Mouse (Mus musculus): ENCODE data around the gene Ppp1r13b. TPM values are rescaled to one million over a fixed set of nuclear protein-coding genes. Genes with fewer than 3 reads are reported as not detected.

Gene Ppp1r13b
- polyA plus RNA-seq, 1 experiment from 2014 or later: 37.9 TPM

DNA sequence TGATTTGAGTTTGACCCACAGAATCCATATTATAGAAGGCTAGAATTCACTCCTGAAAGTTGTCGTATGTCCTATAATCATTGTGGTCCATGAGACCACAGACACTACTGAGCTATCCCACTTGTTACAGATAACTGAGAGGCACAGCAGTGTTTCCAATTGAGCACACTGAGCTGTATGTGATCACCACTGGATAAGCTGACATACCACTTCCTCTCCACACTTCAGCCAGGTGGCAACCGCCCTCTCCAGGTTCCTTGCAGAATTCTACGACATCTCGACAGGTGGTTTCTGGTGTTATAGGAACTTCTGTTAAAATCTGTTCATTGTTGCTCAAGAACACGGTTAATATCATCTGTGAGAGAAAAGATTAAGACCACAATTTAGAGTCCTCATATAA, 35.8 kb downstream of the Ppp1r13b start:
- no peaks in the 10 kb centered on the region for H3K9me3 ChIP-seq
- H3K4me2 ChIP-seq: no peak overlapping the region
- no peak overlapping the region for H3K9ac ChIP-seq
- H3K27me3 ChIP-seq: no peaks in the 10 kb centered on the region
- WGBS: 88% methylated on average over 5 of the region's 5 CpGs
- no peak overlapping the region for H3K4me3 ChIP-seq
- peaks cover 26% of the 10 kb centered on the region for H3K36me3 ChIP-seq
- no peak for ATAC-seq (ENCODE audit: low FRiP score, low read depth)
- H3K4me1 ChIP-seq (replicated peaks): no peaks in the 10 kb centered on the region
- no peak overlapping the region for H3K27ac ChIP-seq (replicated peaks)

DNA sequence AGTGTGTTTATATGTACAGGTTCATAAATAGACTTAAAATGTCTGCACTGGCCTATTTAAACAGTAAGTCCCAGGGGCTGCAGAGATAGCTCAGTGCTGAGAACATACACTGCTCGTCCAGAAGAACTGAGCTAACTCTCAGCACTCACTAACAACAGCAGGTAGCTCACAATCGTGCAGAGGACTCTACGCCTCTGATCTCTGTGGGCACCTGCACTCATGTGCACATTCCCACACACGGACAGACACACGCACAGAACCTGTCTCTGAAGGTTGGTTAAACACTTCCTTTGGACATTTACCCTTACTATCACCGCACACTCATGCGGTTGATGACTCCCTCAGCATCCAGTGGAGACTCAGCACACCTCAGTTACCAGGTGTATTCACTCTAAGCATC, 37.1 kb downstream of the Ppp1r13b start:
- H3K4me2 ChIP-seq: no peak overlapping the region
- WGBS: 89% methylated on average over 7 of the region's 7 CpGs
- no peak overlapping the region for H3K9ac ChIP-seq
- no peaks in the 10 kb centered on the region for H3K9me3 ChIP-seq
- no peaks in the 10 kb centered on the region for H3K4me1 ChIP-seq (replicated peaks)
- peaks cover 26% of the 10 kb centered on the region for H3K36me3 ChIP-seq
- no peak overlapping the region for H3K4me3 ChIP-seq
- no peak for ATAC-seq (ENCODE audit: low FRiP score, low read depth)
- H3K27ac ChIP-seq (replicated peaks): no peak overlapping the region
- H3K27me3 ChIP-seq: no peaks in the 10 kb centered on the region

DNA sequence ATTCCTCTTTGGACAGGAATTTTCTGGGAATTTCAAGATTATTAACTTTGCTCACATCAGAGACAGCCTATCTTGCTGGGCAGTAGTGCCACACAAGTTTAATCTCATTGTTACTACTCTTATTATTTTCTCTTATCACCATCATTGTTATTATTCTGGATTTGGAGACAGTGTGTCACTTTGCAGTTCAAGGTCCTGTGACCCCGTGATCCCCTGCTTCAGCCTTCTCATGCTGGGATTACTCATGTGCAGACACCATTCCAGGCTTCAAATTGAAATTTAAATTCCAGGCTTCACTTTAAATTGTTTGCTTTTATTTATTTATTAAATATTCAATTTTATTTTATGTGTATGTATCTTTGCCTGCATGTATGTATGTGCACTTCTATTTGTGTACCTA, 38.1 kb downstream of the Ppp1r13b start:
- peaks cover 29% of the 10 kb centered on the region for H3K36me3 ChIP-seq
- H3K27ac ChIP-seq (replicated peaks): no peak overlapping the region
- H3K4me2 ChIP-seq: no peak overlapping the region
- no peak for ATAC-seq (ENCODE audit: low FRiP score, low read depth)
- H3K27me3 ChIP-seq: no peaks in the 10 kb centered on the region
- WGBS: 80% methylated on average over 1 of the region's 1 CpGs
- no peak overlapping the region for H3K9ac ChIP-seq
- no peak overlapping the region for H3K4me3 ChIP-seq
- H3K9me3 ChIP-seq: no peaks in the 10 kb centered on the region
- no peaks in the 10 kb centered on the region for H3K4me1 ChIP-seq (replicated peaks)

DNA sequence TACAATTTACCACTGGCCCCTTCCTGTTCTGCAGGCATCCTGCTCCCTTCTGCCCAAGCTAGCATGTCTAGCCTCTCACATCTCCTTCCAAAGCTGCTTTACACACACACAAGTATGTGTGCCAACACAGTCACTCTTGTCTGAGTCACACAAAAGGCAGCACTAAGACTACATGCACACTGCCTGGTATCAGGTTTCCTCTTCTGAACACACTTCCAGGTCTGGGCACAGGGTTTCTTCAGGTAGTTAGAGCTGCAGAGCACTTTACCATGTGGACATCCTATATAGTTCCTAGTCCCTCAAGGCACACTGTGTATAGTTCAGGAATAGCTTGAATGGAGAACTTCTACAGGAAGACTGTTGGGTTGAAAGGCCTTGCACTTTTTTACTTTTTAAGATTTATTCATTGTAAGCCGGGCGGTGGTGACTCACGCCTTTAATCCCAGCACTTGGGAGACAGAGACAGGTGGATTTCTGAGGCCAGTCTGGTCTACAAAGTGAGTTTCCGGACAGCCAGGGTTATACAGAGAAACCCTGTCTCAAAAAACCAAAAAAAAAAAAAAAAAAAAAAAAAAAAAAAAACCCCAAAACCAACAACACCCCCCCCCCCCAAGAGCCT, 43.6 kb downstream of the Ppp1r13b start:
- ATAC-seq (ENCODE audit: low FRiP score, low read depth): no peak
- peaks cover 19% of the 10 kb centered on the region for H3K36me3 ChIP-seq
- 93% methylated on average over 4 of the region's 4 CpGs for WGBS

DNA sequence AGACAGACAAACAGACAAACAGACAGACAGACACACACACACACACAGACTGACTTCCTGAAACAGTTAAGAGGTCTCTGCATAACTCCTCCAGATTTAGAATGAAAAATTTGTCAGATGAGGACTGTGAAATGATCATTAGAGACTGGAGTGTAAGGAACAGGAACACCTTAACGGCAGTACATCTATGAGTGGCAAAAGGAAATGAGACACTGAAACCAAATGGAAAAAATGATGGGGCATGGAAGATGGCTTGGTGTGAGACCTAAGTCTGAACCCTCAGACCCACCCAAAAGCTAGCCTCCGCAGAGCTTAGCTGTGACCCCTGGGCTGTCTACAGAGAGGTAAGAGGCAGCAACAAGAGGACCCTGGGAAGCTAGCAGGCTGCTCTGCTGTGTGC, 52.5 kb downstream of the Ppp1r13b start:
- Histone ChIP-seq H3K4me3 (no peak overlapping the region), H3K27ac (replicated peaks) (no peak overlapping the region), H3K9ac (no peak overlapping the region), H3K27me3 (no peaks in the 10 kb centered on the region), H3K4me2 (no peak overlapping the region), H3K4me1 (replicated peaks) (no peaks in the 10 kb centered on the region), H3K9me3 (no peaks in the 10 kb centered on the region), H3K36me3 (peaks cover 22% of the 10 kb centered on the region)
- WGBS: 91% methylated on average over 2 of the region's 2 CpGs
- ATAC-seq (ENCODE audit: low FRiP score, low read depth): no peak

More for the DNA sequence above, 43.6 kb downstream of the Ppp1r13b start:
- Histone ChIP-seq H3K27ac (replicated peaks) (no peak overlapping the region), H3K4me3 (no peak overlapping the region), H3K27me3 (no peaks in the 10 kb centered on the region), H3K9ac (no peak overlapping the region), H3K4me1 (replicated peaks) (no peaks in the 10 kb centered on the region), H3K9me3 (no peaks in the 10 kb centered on the region), H3K4me2 (no peak overlapping the region)

DNA sequence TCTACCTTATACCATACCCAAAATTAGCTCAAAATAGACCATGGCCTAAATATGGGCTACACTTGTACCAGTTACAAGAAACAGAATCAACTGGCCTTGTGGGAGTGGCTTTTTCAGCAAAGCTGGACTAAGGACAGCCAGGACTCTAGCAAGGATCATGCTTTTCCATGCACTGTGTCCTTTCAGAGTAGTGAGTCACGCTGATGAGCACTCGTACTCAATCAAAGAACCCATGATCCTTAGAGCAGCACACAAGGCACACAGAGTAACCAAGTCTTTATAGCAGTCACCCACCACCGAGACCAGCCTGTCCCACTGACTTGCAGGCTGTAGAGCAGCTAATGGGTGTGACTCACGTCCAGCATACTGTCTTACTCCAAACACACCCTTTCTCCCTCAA, 54.4 kb downstream of the Ppp1r13b start:
- Histone ChIP-seq H3K4me2 (no peak overlapping the region), H3K4me1 (replicated peaks) (no peaks in the 10 kb centered on the region), H3K4me3 (no peak overlapping the region), H3K27me3 (no peaks in the 10 kb centered on the region), H3K27ac (replicated peaks) (no peak overlapping the region), H3K9ac (no peak overlapping the region), H3K9me3 (no peaks in the 10 kb centered on the region), H3K36me3 (peaks cover 14% of the 10 kb centered on the region)
- no peak for ATAC-seq (ENCODE audit: low FRiP score, low read depth)
- WGBS: 79% methylated on average over 4 of the region's 4 CpGs

DNA sequence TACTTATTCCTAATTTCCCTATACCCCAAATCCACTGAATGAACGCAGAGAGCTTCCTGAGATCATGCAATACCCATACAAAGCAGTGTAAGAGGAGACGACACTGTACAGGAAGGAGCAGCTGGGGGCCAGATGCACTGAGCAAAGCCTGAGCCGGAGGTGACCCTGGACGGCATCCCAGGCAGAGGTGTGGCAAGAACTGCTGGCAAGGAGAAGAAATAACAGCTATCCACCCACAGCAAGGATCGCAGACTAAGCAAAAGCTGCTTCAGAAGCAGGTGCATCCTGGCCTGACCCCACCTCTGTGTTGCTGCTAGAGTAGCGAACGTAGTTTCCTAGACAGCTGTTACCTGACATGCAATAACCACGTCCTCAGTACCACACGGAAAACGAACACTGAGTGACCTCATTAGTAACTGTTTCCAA, 54.9 kb downstream of the Ppp1r13b start:
- Histone ChIP-seq H3K9ac (no peak overlapping the region), H3K27ac (replicated peaks) (no peak overlapping the region), H3K9me3 (no peaks in the 10 kb centered on the region), H3K4me3 (no peak overlapping the region), H3K4me2 (no peak overlapping the region), H3K36me3 (peaks cover 10% of the 10 kb centered on the region), H3K27me3 (no peaks in the 10 kb centered on the region), H3K4me1 (replicated peaks) (no peaks in the 10 kb centered on the region)
- ATAC-seq (ENCODE audit: low FRiP score, low read depth): 0 out of 2 replicates have a peak, but pooled peaks have one; percentile 34
- 66% methylated on average over 10 of the region's 10 CpGs for WGBS

DNA sequence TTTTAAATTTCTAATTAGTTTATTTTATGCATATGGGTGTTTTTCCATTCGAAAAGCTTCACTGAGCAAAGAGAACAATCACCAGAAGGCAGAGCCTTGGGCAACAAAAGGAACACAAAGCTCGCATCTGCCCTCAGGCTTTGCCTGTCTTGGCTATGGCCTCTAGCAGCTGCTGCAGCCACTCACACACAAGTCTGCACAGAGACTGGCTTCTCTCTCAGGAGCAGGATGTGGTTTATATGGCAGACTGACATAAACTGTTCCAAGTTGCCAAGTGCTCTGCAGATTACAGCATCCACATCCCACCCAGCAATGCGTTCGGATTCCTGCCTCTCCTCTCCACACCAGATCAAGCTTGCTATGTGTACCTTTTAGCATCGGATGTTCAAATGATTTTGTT, 56.2 kb downstream of the Ppp1r13b start:
- 72% methylated on average over 5 of the region's 5 CpGs for WGBS
- Histone ChIP-seq H3K4me2 (no peak overlapping the region), H3K27ac (replicated peaks) (no peak overlapping the region), H3K4me1 (replicated peaks) (no peaks in the 10 kb centered on the region), H3K9me3 (no peaks in the 10 kb centered on the region), H3K9ac (no peak overlapping the region), H3K27me3 (no peaks in the 10 kb centered on the region), H3K36me3 (0 out of 2 replicates have a peak, but pooled peaks cover 5% of the 10 kb centered on the region), H3K4me3 (no peak overlapping the region)
- no peak for ATAC-seq (ENCODE audit: low FRiP score, low read depth)

DNA sequence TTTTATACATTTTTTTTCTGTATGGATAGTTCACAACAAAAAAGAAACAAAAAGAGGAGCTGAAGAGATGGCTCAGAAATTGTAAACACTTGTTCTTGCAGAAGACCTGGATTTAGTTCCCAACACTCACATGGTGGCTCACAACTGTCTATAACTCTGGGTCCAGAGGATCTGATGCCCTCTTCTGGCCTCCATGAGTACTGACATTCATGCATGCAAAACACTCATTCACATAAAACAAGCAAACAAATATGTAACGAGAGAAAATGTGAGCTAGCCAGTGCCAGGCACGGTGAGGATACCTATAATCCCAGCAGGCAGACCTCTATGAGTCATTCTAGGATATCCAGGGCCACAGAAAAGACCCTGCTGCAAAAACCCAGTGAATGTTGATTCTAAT, 56.7 kb downstream of the Ppp1r13b start:
- Histone ChIP-seq H3K4me3 (no peak overlapping the region), H3K4me1 (replicated peaks) (no peaks in the 10 kb centered on the region), H3K27me3 (no peaks in the 10 kb centered on the region), H3K27ac (replicated peaks) (no peak overlapping the region), H3K4me2 (no peak overlapping the region), H3K36me3 (0 out of 2 replicates have a peak, but pooled peaks cover 3% of the 10 kb centered on the region), H3K9me3 (no peaks in the 10 kb centered on the region), H3K9ac (no peak overlapping the region)
- WGBS: 65% methylated on average over 2 of the region's 2 CpGs
- ATAC-seq (ENCODE audit: low FRiP score, low read depth): no peak

DNA sequence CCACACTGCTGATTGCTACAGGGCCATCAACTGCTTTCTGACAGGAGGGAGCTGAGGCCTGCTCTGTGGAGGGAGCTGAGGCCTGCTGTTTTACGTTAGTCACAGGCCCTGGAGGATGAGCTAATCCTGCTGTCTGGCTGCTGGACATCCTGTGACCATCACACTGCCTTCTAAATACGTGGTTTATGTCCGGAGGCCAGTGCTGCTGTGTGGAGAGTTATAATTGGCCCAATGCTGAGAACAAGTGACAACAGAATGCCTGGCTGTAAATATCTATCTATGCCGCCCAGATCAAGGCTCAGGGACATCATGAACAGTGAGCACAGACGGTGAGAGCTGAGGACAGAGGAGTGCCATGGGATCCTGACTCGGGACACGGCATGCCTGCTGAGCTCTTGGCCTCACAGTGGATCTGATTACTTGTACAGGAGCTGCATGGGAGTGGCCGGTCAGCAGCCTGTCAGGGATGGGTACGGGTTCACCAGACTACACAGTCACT, 59.6 kb downstream of the Ppp1r13b start:
- Histone ChIP-seq H3K27me3 (no peaks in the 10 kb centered on the region), H3K36me3 (no peaks in the 10 kb centered on the region), H3K4me3 (no peak overlapping the region), H3K9me3 (no peaks in the 10 kb centered on the region), H3K9ac (no peak overlapping the region), H3K4me1 (replicated peaks) (no peaks in the 10 kb centered on the region), H3K27ac (replicated peaks) (no peak overlapping the region), H3K4me2 (no peak overlapping the region)
- WGBS: 76% methylated on average over 9 of the region's 9 CpGs
- no peak for ATAC-seq (ENCODE audit: low FRiP score, low read depth)

DNA sequence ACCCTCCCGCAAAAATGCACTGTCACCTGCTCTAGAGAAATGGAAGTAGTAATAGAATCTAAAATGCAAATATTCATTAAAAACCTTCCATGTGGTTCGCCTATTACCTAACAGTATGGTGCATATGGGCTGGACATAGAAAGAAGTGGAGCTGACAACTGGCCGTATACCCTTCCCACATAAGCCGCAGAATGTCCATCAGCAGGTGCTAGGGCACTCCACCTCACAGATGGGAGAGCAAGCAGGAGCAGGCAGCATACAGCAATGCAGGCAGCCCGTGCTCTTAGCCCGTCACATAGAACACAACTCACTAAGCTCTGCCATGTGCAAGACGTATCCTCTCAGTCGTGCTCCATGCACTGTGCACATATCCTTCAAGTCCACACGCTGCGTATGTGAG, 61.1 kb downstream of the Ppp1r13b start:
- WGBS: 90% methylated on average over 10 of the region's 10 CpGs

DNA sequence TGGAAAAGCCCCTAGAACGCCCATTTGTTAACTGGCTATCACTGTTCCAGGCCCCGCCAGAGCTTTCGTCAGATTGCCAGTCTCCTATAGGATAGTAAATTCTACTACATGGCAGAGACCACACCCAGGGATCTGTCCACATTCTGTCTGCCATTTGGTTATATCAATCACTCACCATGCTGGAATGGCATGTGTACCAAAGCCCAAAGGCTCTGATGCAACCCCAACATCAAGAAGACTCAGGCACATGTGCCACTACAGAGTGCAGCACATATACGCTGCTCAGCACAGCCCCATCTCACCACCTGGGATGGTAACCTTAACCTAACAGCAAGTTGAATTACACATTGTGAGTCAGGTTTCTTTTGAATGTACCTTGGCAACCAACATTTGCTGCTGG, 62.0 kb downstream of the Ppp1r13b start:
- Histone ChIP-seq H3K4me2 (no peak overlapping the region), H3K36me3 (peaks cover 11% of the 10 kb centered on the region; the same call in 1 of the 2 replicates), H3K27me3 (no peaks in the 10 kb centered on the region), H3K27ac (replicated peaks) (no peak overlapping the region), H3K9ac (no peak overlapping the region), H3K9me3 (no peaks in the 10 kb centered on the region), H3K4me1 (replicated peaks) (no peaks in the 10 kb centered on the region), H3K4me3 (no peak overlapping the region)
- 92% methylated on average over 4 of the region's 4 CpGs for WGBS
- ATAC-seq (ENCODE audit: low FRiP score, low read depth): no peak

More for the DNA sequence above, 61.1 kb downstream of the Ppp1r13b start:
- ATAC-seq (ENCODE audit: low FRiP score, low read depth): no peak
- Histone ChIP-seq H3K4me1 (replicated peaks) (no peaks in the 10 kb centered on the region), H3K27ac (replicated peaks) (no peak overlapping the region), H3K4me2 (no peak overlapping the region), H3K27me3 (no peaks in the 10 kb centered on the region), H3K9me3 (no peaks in the 10 kb centered on the region), H3K36me3 (peaks cover 11% of the 10 kb centered on the region; the same call in 1 of the 2 replicates), H3K9ac (no peak overlapping the region), H3K4me3 (no peak overlapping the region)

DNA sequence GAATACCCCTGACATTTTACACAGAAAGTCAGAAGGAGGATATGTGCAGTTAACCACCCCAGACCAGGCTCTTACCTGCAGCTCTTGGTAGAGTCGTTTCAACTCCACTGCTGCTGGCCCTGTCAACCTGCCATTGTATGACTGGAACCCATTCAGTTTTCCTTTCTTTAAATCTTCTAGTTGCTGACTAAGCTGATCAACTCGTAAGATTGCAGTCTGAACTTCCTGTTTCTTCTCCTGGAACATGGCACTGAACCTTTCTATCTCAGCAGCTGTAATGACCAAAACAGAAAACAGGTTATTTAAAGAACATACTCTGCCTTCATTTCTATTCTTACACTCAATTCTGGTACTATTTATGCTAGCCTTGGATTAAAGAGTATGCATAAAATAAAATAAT, 64.4 kb downstream of the Ppp1r13b start:
- no peak overlapping the region for H3K4me3 ChIP-seq
- no peak overlapping the region for H3K4me2 ChIP-seq
- no peak overlapping the region for H3K27ac ChIP-seq (replicated peaks)
- H3K4me1 ChIP-seq (replicated peaks): no peaks in the 10 kb centered on the region
- 67% methylated on average over 2 of the region's 2 CpGs for WGBS
- peaks cover 35% of the 10 kb centered on the region for H3K36me3 ChIP-seq
- H3K9ac ChIP-seq: no peak overlapping the region
- H3K9me3 ChIP-seq: no peaks in the 10 kb centered on the region
- ATAC-seq (ENCODE audit: low FRiP score, low read depth): no peak
- no peaks in the 10 kb centered on the region for H3K27me3 ChIP-seq
